Mouse (Mus musculus): Measurements from ENCODE around the gene Pax5.
A peak's percentile ranks its signal among the peaks of the same experiment; 100 is the strongest.
"Not testable (repeated sequence)": the region's sequence is repeated elsewhere in the genome, so short reads cannot be mapped to it uniquely, and the experiment has no call there.

Gene Pax5

DNA sequence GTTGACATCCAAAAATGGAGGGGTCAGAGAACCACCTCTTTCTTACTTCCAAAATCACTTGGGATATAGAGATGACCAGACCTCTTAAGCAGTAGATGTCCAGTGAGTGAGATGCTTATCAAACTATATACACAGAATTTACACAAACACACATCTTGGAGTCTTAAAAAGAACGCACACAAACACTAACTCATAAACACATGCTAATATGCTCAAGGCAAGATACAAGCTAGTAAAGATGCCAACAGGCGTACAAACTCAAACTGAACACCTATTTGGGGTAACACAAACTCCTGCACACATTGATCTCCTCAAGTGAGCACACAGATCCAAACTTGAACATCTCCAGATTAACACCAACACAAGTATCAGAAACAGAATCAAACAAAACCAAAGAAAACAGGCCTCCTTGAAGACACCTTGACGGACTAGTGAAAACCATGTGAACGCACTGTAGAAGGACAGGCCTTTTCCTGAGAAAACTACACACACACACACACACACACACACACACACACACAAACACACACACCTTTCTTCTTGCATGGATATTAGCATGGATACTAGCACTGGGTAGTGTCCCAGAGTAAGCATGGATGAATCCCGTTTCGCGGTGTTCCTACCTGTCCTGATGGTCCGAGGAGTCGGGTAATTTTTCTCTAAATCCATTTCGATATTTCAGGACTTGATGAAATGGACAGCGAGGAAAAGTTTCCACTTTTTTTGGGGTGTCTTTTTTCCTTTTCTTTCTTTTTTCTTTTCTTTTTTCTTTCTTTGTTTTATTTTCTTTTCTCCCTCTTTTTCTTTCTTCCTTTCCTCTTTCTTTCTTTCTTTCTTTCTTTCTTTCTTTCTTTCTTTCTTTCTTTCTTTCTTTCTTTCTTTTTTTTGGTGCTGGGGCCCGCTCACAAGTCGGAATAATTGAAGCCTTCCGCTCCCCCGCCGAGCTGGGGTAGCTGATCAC, at the start of gene Pax5:
Gene Pax5 (minus strand): TSS at position 748 of the 961 bp plus-strand sequence.
- no peak for DNase-seq (ENCODE audit: low spot score)

DNA sequence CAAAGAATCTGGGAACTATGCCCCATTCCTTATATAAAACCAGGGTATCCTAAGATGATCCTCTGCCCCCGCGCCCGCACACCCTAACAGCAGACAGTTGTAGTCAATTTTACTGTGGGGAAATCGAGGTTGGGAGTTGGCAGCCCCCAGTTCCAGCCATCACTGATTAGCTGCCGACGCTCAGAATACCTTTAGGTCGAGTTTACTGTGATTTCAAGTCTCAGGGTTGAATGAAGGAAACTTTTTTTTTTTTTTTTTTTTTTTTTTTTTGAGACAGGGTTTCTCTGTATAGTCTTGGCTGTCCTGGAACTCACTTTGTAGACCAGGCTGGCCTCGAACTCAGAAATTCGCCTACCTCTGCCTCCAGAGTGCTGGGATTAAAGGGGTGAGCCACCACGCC, 46.8 kb upstream of the Pax5 start:
- not testable (repeated sequence) for DNase-seq (ENCODE audit: low spot score)

DNA sequence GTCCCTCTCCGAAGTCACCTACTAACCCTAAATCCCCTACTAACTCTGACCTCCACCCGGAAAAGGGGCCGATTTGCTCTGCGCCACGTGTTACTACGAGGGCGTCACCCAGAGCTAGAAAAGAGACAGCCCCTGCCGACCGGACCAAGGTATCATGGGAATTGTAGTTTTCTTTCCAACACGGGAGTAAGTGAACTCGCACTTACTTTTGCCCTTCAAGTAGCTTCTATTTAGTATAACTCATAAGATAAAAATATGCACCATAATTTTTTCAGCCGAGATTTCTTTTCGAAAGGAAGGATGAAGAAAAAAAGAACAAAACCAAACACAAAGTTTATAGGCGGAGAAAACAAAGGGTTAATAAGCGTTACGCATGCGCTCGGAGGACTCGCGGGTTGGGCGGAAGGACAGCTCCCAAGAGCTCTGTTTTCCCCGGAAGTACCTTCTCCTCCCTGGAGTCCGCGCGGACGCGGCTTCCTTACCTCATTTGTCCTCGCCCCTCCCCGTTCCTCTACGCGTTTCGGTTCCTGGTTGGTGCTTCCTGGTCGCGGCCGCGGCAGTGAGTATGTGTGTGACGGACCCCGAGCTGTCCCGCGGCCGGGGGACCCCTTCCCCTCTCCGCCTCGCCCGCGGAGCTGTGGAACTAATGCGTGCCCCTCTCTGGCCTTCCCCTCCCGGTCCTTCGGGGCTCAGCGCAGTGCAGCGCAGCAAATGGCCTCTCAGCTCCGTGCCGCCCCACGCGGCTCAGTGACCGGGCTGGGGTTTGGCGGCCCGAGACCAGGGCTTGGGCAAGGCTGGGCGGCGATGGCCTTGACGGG, 46.1 kb upstream of the Pax5 start:
- DNase-seq (ENCODE audit: low spot score): peak; percentile 90

DNA sequence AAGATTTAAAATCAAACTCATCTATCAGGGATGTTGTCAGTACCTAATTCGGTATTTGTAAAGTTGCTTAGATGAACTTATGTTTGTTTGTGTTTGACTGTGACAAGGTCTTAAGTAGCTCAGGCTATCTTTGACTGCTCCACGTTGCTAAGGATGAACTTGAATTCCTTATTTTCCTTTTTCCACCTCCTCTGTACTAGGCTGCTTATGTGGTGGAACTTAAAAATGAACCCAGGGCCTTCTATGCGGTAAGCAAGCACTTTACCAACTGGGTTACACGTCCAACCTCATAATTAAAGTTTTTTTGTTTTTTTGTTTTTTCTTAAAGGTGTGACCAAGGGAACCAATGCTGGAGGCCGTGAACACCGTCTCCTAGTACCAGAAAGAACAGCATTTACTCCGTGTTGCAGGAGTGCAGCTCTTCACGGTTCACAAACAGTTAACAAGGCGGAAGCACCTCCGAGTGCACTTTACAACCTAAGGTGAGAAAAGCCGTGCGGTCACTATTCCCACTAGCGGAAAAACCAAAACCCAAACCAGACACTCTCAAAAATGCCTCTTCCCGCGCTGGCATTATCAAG, 45.4 kb upstream of the Pax5 start, which contains the start of gene Zcchc7:
Gene Zcchc7 (plus strand): TSS at position 325 of the 581 bp plus-strand sequence.
- no peak for DNase-seq (ENCODE audit: low spot score)

DNA sequence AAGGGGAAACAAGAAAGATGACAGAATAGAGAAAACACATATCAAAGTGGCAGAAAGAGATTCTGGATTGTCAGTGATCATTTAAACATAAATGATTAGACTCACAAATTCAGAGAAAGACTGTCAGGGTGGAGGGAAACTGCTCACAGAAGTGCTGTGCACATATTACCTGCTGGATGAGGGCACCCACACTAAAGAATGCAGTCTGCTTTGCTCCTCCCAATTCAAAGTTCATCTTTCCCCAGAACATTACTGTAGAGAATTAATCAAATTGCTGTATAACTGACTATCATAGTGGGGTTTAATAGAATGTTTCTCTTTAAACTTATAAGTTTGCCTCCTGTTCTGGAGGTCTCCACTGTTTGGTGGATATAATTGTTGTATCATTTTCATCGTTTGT, 30.2 kb upstream of the Pax5 start:
- DNase-seq (ENCODE audit: low spot score): no peak

DNA sequence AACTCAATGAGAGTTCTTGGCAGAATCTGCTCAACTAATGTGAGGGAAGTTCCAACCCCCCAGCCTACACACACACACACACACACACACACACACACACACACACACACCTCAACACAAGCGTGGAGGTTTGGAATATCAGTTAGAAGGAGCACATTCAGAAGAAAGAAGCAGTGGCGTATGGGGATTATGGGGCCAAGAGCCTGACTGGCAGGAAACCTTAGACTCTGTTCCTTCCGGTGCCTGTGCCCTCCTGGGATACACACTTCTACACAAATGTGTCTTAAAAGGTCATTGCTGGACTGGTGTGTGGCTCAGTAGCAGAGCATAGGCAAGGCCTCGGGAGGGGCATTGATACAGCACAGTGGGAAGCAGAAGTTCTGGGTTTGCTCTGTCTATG, 10.9 kb upstream of the Pax5 start:
- no peak for DNase-seq (ENCODE audit: low spot score)

DNA sequence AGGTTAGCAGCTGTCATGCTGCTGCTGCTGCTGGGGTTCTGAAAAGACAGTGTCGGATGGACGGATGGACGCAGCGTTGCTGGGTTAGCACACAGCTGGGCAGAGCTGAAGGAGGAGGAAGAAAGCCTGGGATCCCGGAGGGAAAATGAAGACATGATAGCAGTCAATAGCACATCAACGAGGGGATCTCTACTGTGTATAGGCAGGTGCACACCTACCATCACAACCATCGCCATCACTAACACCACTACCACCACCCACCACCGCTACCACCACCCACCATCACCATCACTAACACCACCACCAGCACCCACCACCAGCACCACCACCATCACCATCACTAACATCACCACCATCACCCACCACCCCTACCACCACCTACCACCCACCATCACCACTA, 9.8 kb upstream of the Pax5 start:
- no peak for DNase-seq (ENCODE audit: low spot score)

DNA sequence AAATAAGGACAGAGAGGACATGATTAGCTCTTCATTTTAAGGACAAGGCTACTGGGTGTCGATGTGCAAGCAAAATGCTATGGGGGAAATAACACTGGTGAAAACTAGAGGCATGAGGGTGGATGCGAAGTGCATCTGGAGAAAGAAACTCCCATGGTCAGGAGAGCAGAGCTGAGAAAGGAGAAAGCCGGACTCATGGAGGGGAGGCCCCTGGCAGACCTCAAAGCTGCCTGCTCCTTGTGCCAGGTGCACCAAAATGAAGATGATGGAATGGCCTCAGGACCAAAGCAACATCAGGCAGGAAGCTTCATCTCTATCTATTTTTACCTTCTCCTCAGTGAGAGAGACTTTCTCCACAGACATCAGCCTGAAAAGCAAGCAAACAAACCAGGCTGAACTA, 7.4 kb upstream of the Pax5 start:
- no peak for DNase-seq (ENCODE audit: low spot score)

DNA sequence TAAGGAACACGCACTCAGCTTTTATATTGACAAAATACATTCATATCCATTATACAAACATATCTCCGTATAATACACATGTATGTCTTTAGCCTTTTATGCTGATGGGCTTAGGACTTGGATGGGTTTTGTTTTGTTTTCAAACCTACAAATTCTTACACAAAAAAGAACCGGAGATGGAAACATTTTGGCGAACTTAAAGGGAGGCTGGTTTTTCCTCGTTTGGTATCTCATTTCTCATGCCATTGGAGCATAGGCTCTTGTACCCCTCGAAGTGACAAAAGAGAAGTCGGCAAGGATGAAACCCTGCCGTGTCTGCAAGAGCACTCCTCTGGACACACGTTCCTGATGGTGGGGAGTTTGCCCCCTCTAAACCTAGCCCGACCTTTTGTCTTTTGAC, 6.1 kb upstream of the Pax5 start:
- DNase-seq (ENCODE audit: low spot score): no peak

DNA sequence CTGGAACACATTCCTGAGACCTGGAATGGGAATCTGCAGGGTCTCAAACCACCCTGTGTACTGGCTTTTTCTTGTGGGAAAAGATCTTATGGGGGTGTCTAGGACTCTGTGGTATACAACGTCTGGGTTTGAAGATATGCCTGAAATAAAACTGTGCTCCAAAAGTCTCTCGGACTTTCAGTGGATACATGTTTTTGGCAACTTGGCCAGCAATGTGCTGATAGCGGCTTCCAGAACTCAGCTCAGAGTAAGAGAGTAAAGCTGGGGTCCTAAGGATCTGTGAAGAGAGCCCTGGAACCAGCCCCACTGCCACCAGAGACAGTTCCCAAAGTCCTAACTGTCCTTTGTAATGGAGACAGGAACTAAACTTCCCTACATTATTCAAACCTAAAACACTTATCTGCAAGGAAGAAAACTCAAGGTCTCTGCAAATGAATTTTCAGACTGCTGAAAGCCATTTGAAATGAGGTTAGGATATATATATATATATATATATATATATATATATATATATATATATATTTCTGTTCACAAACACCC, 5.4 kb upstream of the Pax5 start:
- DNase-seq (ENCODE audit: low spot score): no peak

DNA sequence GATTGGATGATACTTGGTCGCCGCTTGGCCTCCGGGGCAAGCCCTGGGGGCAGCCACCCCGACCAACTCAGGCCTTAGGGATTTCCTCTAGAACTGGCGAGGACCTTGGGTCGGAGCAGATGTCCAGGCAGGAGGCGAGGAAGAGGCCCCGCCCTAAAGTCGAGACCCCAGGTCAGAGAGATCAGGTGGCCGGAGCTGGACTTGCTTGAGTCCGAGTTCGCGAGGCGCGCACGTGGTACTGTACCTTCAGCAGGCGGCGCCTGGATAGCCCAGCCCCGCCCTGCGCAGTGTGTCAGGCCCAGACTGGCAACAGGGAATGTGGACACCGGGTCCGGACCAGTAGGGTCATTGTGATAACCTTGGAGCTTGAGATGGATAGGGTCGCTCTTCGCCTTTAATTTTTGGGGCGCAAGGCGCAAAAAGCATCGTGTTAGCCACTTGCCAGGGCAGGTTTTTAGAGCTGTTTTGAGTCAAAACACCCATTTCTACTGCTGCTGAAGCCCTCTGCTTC, 3.9 kb upstream of the Pax5 start:
- DNase-seq (ENCODE audit: low spot score): no peak

DNA sequence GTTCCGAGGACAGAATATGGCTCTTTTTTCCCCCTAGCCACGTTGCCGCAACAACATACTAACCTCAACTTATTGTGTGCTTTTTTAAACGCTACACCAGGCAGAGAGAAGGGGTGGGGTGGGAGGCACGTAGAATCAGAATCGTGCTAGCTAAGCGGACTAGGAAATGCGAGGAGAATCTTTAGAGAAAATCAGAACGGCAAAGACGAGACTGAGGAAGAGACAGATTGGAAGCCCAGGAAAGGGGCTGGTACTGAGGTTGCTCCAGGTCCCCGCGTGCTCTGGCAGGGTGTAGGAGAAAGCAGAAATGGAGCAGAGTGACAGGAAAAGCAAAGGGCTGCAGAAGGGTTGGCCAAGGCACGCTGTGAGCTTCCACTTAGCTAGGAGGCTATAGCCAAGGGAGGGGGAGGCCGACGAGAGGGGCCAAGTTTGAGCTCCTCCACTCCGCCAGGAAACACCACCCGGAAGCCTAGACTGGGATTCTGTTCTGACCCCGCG, 3.3 kb upstream of the Pax5 start:
- no peak for DNase-seq (ENCODE audit: low spot score)

DNA sequence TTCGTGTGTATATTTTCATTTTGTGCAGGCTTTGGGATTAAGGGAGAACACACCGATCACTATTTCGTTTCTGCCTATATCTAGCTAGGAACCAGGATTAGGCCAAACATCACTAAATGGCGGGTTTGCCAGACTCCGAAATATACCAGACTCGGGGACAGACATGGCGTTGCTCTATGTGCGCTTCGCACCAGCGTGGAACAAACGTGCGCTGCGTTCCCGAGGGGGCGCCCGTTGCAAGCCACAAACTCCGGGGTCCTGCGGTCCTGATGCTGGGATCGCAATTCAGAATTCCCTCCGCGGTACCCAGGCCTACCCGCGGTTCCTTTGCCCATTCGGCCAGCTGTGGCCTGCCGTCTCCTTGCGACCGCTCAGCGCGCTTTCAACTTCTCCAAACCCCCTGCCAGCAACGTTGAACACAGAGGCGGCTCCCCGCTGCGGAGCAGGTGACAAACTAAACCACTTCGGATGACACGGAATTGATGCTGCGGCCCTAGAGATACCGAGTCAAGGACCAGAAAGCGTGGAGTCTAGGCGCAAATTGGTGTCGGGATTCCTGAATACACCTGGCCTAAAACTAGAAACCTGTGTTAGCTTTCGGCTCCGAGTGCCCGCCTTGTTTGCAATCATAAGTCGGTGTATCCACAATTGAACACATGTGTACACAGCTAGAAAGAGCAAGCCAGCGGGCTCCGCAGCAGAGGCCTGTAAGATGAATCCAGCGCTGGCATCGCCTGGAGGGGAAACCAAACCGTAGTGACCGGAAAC, 2.7 kb upstream of the Pax5 start:
- no peak for DNase-seq (ENCODE audit: low spot score)

DNA sequence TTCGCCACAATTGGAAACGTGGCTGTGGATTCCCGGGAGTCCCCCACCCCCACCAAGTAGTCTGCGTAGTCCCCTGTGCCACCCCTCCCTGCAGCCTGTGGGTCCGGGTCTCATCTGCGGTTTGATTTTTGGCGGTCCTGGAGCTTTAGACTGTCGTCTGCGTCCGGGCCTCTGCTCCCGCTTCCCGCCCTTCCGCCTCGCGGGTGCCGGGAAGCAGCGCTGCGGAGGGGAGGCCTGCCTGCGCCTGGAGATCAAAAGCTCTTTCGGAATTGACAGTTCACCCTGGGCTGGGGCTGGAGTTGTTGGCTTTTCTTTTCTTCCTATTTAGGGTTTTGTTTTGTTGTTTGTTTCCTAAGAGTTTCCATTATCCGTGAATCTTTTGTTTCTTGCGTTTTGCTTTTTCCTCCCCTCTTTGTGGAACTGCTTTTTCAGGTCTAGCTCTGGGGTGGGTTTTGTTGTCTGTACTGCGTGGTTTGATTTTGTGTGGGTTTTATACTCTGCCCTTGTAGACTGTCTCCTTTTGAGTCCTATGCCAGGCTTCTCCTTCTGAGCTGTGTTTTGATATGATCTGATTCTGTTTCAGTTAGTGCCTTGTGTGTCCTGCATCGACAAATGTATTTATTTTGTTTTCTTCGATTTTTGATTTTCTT, 1.9 kb upstream of the Pax5 start:
- no peak for DNase-seq (ENCODE audit: low spot score)

DNA sequence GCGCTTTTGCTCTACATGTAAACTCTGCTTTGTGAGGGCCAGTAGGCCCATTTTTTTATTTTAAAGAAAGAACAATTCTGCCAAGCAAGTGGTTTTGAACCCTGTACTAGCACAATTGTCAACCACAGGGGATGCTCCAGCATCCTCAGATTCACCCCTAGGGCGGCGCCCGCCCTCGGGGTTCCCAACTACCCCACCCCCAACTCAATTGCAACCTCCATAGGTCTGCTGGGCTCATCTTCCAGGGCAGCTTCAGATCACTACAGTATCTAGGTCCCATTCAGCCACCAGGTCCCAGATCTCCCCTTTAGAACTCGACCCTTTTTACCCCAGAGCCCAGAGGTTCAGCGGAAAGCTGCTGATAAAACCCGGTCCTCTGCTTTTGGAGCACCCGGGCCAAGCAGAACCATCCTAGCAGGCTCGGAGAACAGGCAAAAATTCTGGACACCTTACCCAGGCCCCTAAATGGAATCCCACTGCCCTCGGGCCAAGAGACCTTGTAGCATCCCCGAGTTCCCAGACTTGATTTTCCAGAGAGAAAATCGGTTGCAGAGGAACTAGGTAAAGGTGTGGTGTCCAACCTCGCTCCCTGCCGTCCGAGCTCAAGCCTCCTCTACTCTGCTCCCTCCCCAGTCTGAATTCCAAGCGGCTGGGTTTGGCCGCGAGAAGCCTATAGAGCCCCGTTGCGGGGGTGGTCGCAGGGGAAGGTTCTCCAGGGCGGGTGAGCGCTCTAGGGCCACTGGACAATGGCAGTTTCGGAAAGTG, 1.0 kb upstream of the Pax5 start:
- no peak for DNase-seq (ENCODE audit: low spot score)

DNA sequence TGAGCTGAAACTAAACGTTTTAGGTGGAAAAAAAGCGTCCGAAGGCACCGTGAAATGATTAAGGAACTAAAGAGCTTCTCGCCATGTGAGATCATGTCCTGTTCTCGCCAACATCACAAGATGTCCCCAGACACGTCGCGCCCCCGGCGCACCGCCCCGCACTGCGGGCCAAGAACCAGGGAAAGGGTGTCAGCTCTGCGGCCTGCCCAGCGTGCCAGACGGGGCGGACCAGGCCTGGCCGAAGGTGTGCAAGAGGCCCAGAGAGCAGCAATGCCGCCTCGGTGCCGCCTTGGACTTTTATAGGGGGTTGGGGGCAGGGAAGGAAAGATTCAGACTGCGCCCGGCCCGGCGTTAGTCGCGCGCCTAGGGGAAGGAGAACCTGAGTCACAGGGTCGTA, 412 bp upstream of the Pax5 start:
- DNase-seq (ENCODE audit: low spot score): peak; percentile 13

DNA sequence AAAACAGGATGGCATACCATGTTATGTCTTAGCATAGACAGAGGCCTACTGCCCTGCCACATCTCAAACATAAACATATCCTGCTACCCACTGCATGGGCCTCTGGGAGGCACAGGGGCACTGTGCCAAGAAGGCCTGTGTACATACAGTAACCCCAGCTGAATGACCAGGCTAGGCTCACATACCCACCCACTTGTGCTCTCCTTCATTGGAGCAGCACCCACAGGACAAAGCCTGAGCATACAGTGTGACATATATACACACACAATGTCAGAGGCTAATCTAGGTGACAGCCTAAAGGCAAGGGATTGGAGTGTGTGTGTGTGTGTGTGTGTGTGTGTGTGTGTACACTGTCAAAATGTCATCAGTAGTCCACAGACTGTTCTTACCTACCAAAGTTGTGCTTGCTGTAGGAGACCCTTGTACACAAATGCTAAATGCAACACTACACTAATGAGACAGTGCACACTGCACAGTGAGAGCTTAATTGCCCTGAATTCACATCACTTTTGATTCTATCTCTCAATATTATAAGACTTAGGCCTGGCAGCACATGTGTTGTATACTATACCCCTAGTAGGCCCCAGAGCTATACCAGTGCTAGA, 1.1 kb downstream of the Pax5 start:
- no peak for DNase-seq (ENCODE audit: low spot score)

DNA sequence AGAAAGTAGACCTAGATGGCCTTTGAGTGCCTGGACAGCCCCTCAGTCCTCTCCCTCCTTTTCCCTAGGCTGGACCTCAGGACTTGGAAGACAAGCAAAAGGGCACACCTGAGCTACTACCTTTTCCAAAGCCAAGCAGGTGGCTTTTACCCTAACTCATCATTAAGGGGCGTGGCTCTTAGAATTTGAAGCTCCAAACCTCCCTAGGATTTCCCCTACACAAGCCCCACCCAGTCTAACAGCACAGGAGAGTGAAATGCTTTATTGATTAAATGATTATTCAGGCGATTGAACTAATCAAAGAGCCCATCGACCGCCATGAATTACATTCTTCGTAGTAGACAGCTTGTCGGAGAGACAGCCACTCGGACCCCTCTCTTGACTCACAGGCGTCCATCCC, 2.0 kb downstream of the Pax5 start:
- no peak for DNase-seq (ENCODE audit: low spot score)

DNA sequence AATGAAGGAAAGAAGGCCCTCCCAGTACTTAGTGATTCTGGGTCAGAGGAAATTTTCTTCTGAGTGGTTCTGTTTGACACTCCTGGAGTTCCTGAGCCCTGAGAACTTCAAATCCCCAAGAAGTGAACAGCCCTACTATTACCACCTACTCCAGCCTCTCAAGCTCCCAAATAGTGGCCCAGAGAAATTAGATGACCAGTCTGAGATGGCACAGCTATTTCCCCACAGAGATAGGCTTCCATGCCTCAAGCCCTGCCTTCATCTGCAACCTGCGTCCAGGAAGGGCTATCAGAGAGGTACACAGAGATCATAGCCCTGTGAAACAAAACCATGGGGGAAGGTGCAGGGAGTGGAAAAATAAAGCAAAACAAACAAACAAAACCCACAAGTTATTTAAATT, 3.4 kb downstream of the Pax5 start:
- DNase-seq (ENCODE audit: low spot score): no peak

DNA sequence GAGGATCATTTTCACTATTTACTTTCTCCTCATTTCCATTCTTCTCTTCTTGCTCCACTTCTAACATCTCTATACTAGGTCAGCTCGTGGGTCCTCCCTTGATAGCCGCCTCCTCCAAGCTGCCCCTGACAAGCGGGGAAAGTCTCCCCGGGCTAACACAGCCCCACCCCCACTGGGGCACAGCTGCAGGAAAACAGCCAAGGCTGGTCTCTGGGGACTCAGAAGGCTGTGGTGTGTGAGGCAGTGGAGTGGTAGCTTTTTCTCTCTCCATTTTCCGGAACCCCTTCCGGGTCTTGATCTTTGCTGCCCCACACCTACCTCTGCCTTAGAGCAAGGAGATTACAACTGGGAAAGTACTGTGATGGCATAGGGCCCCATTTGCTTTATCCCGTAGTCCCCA, 4.3 kb downstream of the Pax5 start:
- DNase-seq (ENCODE audit: low spot score): no peak

All from T-cell, adult 2 months (primary cell).